In the genomic region with DNA sequence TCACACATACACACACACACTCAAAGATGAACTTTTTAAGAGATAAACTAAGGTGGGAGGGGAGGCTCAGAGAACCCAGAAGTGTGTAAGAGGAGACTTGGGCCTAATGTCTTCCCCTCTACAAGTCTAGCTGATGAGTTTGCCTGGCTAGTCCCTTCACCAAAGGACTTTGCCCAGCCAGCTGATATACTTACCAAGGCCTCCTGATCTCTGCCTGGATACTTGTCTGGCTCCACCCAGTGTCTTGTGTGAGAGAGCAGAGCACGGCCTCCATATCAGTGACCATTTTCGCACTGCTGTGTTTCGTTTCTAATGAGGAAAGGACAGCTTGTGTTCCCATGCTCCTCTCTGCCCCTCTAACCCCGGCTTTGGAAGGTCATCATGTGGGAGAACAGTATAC, we compare ENCODE assay signal across 16 mouse cellular contexts.
"Had no signal": no experiment of that assay in that cellular context is flagged by ENCODE, and none has a peak within 500 bp of the region (broad histone marks: within the 10 kb centered on the region; RNA-seq: fewer than 3 reads in every experiment).

No protein-coding gene starts in this region.

- DNase-seq: lung, adult 18-20 months; lung, embryonic 14.5 days; lung, postnatal 14 days; lung, postnatal 36 days; right cerebral cortex, postnatal 14 days; spleen, adult 18-20 months; thymus, adult 18-20 months; thymus, postnatal 25 days had no signal

- H3K9ac ChIP-seq: liver, embryonic 12.5 days; liver, embryonic 14.5 days; lung, embryonic 14.5 days; midbrain, embryonic 13.5 days; midbrain, embryonic 15.5 days; neural tube, embryonic 12.5 days had no signal

- H3K4me3 ChIP-seq: liver, embryonic 12.5 days; midbrain, embryonic 13.5 days; midbrain, embryonic 15.5 days; neural tube, embryonic 12.5 days had no signal

- H3K4me2 ChIP-seq: liver, embryonic 12.5 days; lung, embryonic 14.5 days; midbrain, embryonic 11.5 days; midbrain, embryonic 13.5 days; midbrain, embryonic 15.5 days; neural tube, embryonic 12.5 days had no signal

- ATAC-seq: liver, embryonic 12.5 days; midbrain, embryonic 13.5 days had no signal

- H3K27me3 ChIP-seq: midbrain, embryonic 15.5 days; neural tube, embryonic 12.5 days had no signal

- H3K9me3 ChIP-seq: liver, embryonic 12.5 days; megakaryocyte, embryonic 14.5 days; midbrain, embryonic 13.5 days; midbrain, embryonic 15.5 days; neural tube, embryonic 12.5 days had no signal

- H3K27ac ChIP-seq: liver, embryonic 12.5 days; liver, embryonic 14.5 days; macrophage; midbrain, embryonic 13.5 days; midbrain, embryonic 15.5 days; neural tube, embryonic 12.5 days had no signal

- H3K36me3 ChIP-seq: liver, embryonic 12.5 days; midbrain, embryonic 13.5 days; midbrain, embryonic 15.5 days; neural tube, embryonic 12.5 days had no signal
